Mouse (Mus musculus): ENCODE results near the gene Prdm1.

DNA sequence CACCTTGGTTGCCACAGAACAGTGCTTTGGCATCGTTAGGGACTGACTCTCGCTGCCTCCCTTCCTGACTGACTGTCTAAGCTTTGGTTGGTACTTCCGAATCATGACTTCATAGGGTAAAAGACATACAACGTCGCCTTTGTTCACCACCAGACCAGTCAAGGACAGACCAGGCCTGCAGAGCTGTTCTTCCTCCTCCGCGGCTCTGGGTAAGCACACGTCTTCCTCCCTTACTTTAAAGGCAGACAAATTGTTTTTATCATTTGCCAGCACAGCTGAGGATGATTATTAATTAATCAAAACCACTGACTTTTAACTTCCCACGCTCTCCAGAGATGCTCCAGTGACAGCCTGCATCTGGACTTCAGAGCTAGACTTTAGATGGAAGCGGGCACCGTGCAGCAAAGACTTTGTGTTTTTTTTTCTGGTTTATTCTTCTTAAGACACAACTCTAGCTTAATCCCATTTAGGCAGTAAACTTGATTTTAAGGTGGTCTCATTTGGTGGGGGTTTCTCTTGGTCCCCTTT lies 139.5 kb downstream of the Prdm1 start:
- TF ChIP-seq CTCF (IDR thresholded peaks at IDR 0.05) (no peak), EP300 (IDR thresholded peaks at IDR 0.05) (no peak)
